Mouse (Mus musculus) ES-Bruce4 (cell line): ENCODE measurements around the gene Smagp. TPM values are rescaled to one million over a fixed set of nuclear protein-coding genes. Genes with fewer than 3 reads are reported as not detected.
"Not testable (repeated sequence)": the region's sequence is repeated elsewhere in the genome, so short reads cannot be mapped to it uniquely, and the experiment has no call there.

Experiments used
- H3K27ac ChIP-seq: 2 replicates; pipeline ENCODE4 v1.5.1; 2012; ENCODE audit warnings: low read length, inconsistent platforms; ENCODE audit not compliant: insufficient read depth
- H3K27me3 ChIP-seq: 2 replicates; pipeline ENCODE4 v1.6.1; 2012; ENCODE audit warnings: mild to moderate bottlenecking, low read length, inconsistent platforms; ENCODE audit not compliant: control insufficient read depth, poor library complexity, insufficient read depth, severe bottlenecking
- H3K36me3 ChIP-seq: 2 replicates; pipeline ENCODE4 v1.6.1; 2012; ENCODE audit warnings: inconsistent platforms, mild to moderate bottlenecking, low read length, moderate library complexity; ENCODE audit not compliant: control insufficient read depth, poor library complexity, insufficient read depth, severe bottlenecking
- H3K4me1 ChIP-seq: one replicate; pipeline ENCODE4 v1.8.1; 2011; ENCODE audit warnings: low read length; ENCODE audit not compliant: control insufficient read depth, insufficient read depth
- H3K4me3 ChIP-seq: 2 replicates; pipeline ENCODE4 v1.5.1; 2011; ENCODE audit warnings: low read depth, mild to moderate bottlenecking, low read length
- H3K9ac ChIP-seq: 2 replicates; pipeline ENCODE4 v1.6.1; 2012; ENCODE audit warnings: low read depth, mild to moderate bottlenecking, inconsistent platforms; ENCODE audit not compliant: poor library complexity, severe bottlenecking
- H3K9me3 ChIP-seq: replicated peaks from 2 replicates; pipeline ENCODE4 v1.6.1; 2012; ENCODE audit warnings: mild to moderate bottlenecking, low read length, inconsistent platforms; ENCODE audit not compliant: control insufficient read depth, poor library complexity, insufficient read depth, severe bottlenecking
- CTCF ChIP-seq: IDR thresholded peaks from one replicate; pipeline ENCODE4 v1.8.1; 2011; ENCODE audit warnings: low read depth, low read length
- EP300 ChIP-seq: IDR thresholded peaks from 2 replicates; pipeline ENCODE4 v1.6.1; 2011; ENCODE audit warnings: low read depth, low read length; ENCODE audit not compliant: insufficient read depth
- POLR2A ChIP-seq: IDR thresholded peaks from one replicate; pipeline ENCODE4 v1.8.1; 2011; ENCODE audit warnings: low read length; ENCODE audit not compliant: insufficient read depth
- polyA plus RNA-seq: library from polyadenylated mRNA; stranded (reverse); fragments of >200 nt; gene quantifications from 2 replicates; pipeline ENCODE4 v1.2.4, GENCODE M21; 2011; ENCODE audit warnings: low read depth; ENCODE audit not compliant: missing spikeins, insufficient read depth, insufficient read length

Gene Smagp
- polyA plus RNA-seq, 1 experiment: 36.6 TPM

DNA sequence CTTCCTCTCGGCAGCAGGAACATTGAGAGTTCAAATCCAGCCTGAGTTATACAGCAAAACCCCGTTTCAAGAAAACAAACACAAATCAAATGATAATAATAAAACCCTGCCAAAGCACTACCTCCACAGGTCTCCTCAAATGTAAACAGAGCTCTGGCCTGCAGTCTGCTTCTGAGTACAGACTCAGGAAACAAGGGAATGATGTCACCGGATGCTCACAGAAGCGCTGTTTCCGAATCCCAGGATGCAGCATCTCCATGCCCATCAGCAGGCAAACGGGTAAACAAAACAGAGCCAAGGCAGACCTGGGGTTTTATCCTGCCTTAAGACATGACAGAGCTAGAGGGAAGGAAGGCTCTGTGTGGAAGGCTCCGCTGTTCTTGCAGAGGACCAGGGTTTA lies 7.9 kb downstream of the Smagp start:
- H3K4me1 ChIP-seq: peaks cover 26% of the 10 kb centered on the region
- H3K9ac ChIP-seq: peak overlapping the region; percentile 36; the same call in 1 of the 2 replicates

GRCm38 (mm10) chr15:100627774-100628370 lies 8.9 kb downstream of the Smagp start:
- Histone ChIP-seq H3K9ac (peak overlapping the region; percentile 36; the same call in 1 of the 2 replicates), H3K27ac (peak overlapping the region; percentile 99), H3K4me3 (peak overlapping the region; percentile 32), H3K9me3 (no peaks in the 10 kb centered on the region), H3K27me3 (no peaks in the 10 kb centered on the region), H3K36me3 (no peaks in the 10 kb centered on the region), H3K4me1 (peaks cover 24% of the 10 kb centered on the region)
- TF ChIP-seq CTCF (no peak), POLR2A (no peak), EP300 (peak; percentile 95)

More for the DNA sequence above, 7.9 kb downstream of the Smagp start:
- H3K4me3 ChIP-seq: peak overlapping the region; percentile 10
- H3K27me3 ChIP-seq: no peaks in the 10 kb centered on the region
- H3K27ac ChIP-seq: peak overlapping the region; percentile 96
- TF ChIP-seq CTCF (no peak), EP300 (no peak; the same call in 1 of the 2 replicates), POLR2A (no peak)
- no peaks in the 10 kb centered on the region for H3K9me3 ChIP-seq
- H3K36me3 ChIP-seq: no peaks in the 10 kb centered on the region

DNA sequence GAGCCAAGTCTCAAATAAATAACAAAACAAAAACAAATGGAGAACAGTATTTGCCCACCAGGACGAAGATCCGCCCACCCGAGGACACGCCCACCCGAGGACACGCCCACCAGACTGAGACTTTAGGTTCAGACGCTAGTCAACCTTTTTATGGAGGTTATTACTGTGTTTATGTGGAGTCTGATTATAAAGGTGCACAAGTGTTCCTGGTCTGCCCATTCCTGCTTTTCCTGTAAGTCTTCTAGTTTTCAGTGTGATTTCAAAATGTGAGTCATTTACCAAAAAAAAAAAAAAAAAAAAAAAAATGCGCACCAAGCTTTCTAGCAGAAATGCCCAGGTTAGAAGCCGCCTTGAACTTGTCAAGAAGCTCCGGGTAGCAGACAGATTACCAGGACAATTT lies 9.5 kb downstream of the Smagp start:
- 0 out of 2 replicates have a peak overlapping the region, but pooled peaks have one; percentile 11 for H3K9ac ChIP-seq
- peak overlapping the region; percentile 99 for H3K27ac ChIP-seq
- no peaks in the 10 kb centered on the region; the same call in 1 of the 2 replicates for H3K36me3 ChIP-seq
- TF ChIP-seq EP300 (no peak), POLR2A (no peak), CTCF (no peak)
- H3K27me3 ChIP-seq: no peaks in the 10 kb centered on the region
- no peak overlapping the region for H3K4me3 ChIP-seq
- H3K4me1 ChIP-seq: peaks cover 19% of the 10 kb centered on the region
- H3K9me3 ChIP-seq: no peaks in the 10 kb centered on the region

DNA sequence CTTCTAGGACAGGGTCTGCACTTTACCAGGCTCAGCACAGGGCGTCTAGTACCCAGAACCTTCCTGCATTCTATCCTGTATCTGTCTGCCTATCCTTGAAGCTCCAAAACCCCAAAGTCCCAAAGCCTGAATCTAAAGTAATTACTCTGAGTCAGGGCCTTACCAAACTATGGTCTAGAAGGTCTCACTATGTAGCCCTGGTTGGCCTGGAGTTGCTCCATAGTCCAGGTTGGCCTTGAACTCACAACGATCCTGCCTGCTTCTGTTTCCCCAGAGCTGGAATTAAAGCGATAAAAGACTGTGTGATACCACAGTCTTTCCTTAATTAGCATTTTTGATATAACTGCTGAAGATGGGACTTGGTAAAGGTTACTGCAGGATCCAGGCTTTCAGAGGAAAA lies 12.3 kb downstream of the Smagp start:
- Histone ChIP-seq H3K9me3 (no peaks in the 10 kb centered on the region), H3K27me3 (no peaks in the 10 kb centered on the region), H3K4me1 (peaks cover 8% of the 10 kb centered on the region), H3K27ac (no peak overlapping the region), H3K9ac (no peak overlapping the region), H3K36me3 (peaks cover 20% of the 10 kb centered on the region), H3K4me3 (no peak overlapping the region)
- TF ChIP-seq CTCF (no peak), POLR2A (no peak), EP300 (no peak)

DNA sequence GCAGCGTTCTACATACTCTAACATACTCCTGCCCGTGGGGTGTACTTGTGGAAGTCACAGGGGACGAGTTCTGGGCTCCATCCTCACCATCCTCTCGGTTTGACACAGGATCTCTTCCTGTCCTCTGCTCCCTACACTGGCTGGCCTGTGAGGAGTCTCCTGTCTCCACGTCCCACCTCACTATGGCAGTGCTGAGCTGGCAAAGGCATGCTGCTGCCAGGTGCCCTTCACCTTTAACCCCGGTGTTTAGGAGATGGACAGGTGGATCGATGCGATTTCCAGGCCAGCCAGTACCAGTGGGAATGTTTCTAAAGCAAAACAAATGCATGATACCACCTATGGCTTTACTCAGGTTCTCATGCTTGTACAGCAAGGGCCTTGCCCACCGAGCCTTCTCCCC lies 13.0 kb downstream of the Smagp start:
- no peak overlapping the region for H3K9ac ChIP-seq
- H3K36me3 ChIP-seq: peaks cover 26% of the 10 kb centered on the region
- H3K9me3 ChIP-seq: no peaks in the 10 kb centered on the region
- no peak overlapping the region for H3K4me3 ChIP-seq
- no peaks in the 10 kb centered on the region for H3K27me3 ChIP-seq
- no peak overlapping the region for H3K27ac ChIP-seq
- no peak for TF ChIP-seq CTCF
- TF ChIP-seq EP300: no peak
- peaks cover 8% of the 10 kb centered on the region for H3K4me1 ChIP-seq

GRCm38 (mm10) chr15:100622164-100622563 lies 14.6 kb downstream of the Smagp start:
- Histone ChIP-seq H3K9me3 (no peaks in the 10 kb centered on the region), H3K4me3 (no peak overlapping the region), H3K4me1 (peaks cover 8% of the 10 kb centered on the region), H3K9ac (no peak overlapping the region), H3K36me3 (peaks cover 33% of the 10 kb centered on the region), H3K27ac (no peak overlapping the region), H3K27me3 (no peaks in the 10 kb centered on the region)
- TF ChIP-seq EP300: no peak
- no peak for TF ChIP-seq POLR2A
- TF ChIP-seq CTCF: no peak

GRCm38 (mm10) chr15:100621671-100622070 lies 15.1 kb downstream of the Smagp start:
- H3K27ac ChIP-seq, H3K9ac ChIP-seq, H3K27me3 ChIP-seq, H3K9me3 ChIP-seq, H3K4me3 ChIP-seq, H3K4me1 ChIP-seq: not testable (repeated sequence)
- peaks cover 35% of the 10 kb centered on the region for H3K36me3 ChIP-seq
